Mouse (Mus musculus) kidney, embryonic 16.5 days (tissue): ENCODE data around the gene Por. TPM values are rescaled to one million over a fixed set of nuclear protein-coding genes. Genes with fewer than 3 reads are reported as not detected.
A peak's percentile ranks its signal among the peaks of the same experiment; 100 is the strongest.

Source experiments
- ATAC-seq: fragments of 200-750 bp; cut with Nextera tagmentation; 2 replicates; pipeline ENCODE4 v1.8.0; 2017; ENCODE audit warnings: moderate TSS enrichment; ENCODE audit not compliant: low FRiP score, low TSS enrichment
- H3K27ac ChIP-seq: fragments of 300-500 bp; sonication (generic); 2 replicates; pipeline ENCODE4 v1.5.1; 2014; ENCODE audit warnings: low read length
- H3K27me3 ChIP-seq: fragments of 300-500 bp; sonication (generic); 2 replicates; pipeline ENCODE4 v1.6.1; 2014; ENCODE audit warnings: low read length, control low read depth, mixed read lengths; ENCODE audit not compliant: insufficient read depth
- H3K36me3 ChIP-seq: fragments of 300-500 bp; sonication (generic); 2 replicates; pipeline ENCODE4 v1.6.1; 2014; ENCODE audit warnings: low read length, control low read depth, mixed read lengths; ENCODE audit not compliant: insufficient read depth
- H3K4me1 ChIP-seq: fragments of 300-500 bp; sonication (generic); 2 replicates; pipeline ENCODE4 v1.6.1; 2014; ENCODE audit warnings: low read length, control low read depth, mixed read lengths; ENCODE audit not compliant: insufficient read depth
- H3K4me2 ChIP-seq: fragments of 300-500 bp; sonication (generic); replicated peaks from 2 replicates; pipeline ENCODE4 v1.6.1; 2014; ENCODE audit warnings: low read depth, low read length
- H3K4me3 ChIP-seq: fragments of 300-500 bp; sonication (generic); 2 replicates; pipeline ENCODE4 v1.5.1; 2014; ENCODE audit warnings: mild to moderate bottlenecking, low read length
- H3K9ac ChIP-seq: fragments of 300-500 bp; sonication (generic); replicated peaks from 2 replicates; pipeline ENCODE4 v1.6.1; 2014; ENCODE audit warnings: low read length
- H3K9me3 ChIP-seq: fragments of 300-500 bp; sonication (generic); 2 replicates; pipeline ENCODE4 v1.6.1; 2016; ENCODE audit warnings: low read length, control low read depth
- WGBS: fragments of 180-500 bp; shearing (Covaris S2); extraction: QIAGEN DNeasy Blood & Tissue Kit; methylation state at CpG from one replicate; pipeline ENCODE4 v1.1.7; 2014; 5-methylcytosine and 5-hydroxymethylcytosine counted together
- polyA plus RNA-seq: library from polyadenylated mRNA; unstranded; fragments of >200 nt; fragmentation: Nextera tagmentation; extraction: Ambion mirVana; gene quantifications from 2 replicates; pipeline ENCODE4 v1.2.1, GENCODE M21; 2015

Gene Por
- polyA plus RNA-seq, result 106 and 107 TPM in 2 replicates

GRCm38 (mm10) chr5:135669741-135670275 is at the start of gene Por:
Gene Por (plus strand): TSS chr5:135670033.
- no peak within 1 kb of the TSS for H3K27ac ChIP-seq
- H3K36me3 ChIP-seq, result no peaks in the 10 kb centered on the region
- H3K4me2 ChIP-seq, result peak within 1 kb of the TSS; percentile 16; the same call in 1 of the 2 replicates
- ATAC-seq, result peak; percentile 58
- no peak within 1 kb of the TSS for H3K9ac ChIP-seq
- H3K4me1 ChIP-seq, result peaks cover 20% of the 10 kb centered on the region
- peaks cover 3% of the 10 kb centered on the region; the same call in 1 of the 2 replicates for H3K9me3 ChIP-seq
- no peaks in the 10 kb centered on the region for H3K27me3 ChIP-seq
- H3K4me3 ChIP-seq, result no peak within 1 kb of the TSS
- 25% methylated on average over 9 of the region's 9 CpGs for WGBS

GRCm38 (mm10) chr5:135620526-135620925 is 49.3 kb upstream of the Por start:
- H3K27ac ChIP-seq, result no peak overlapping the region

GRCm38 (mm10) chr5:135621725-135622124 is 48.1 kb upstream of the Por start:
- H3K4me2 ChIP-seq, result no peak overlapping the region
- H3K27me3 ChIP-seq, result no peaks in the 10 kb centered on the region
- no peaks in the 10 kb centered on the region for H3K4me1 ChIP-seq
- H3K9ac ChIP-seq, result no peak overlapping the region
- ATAC-seq, result no peak
- WGBS, result 82% methylated on average over 10 of the region's 10 CpGs
- H3K27ac ChIP-seq, result no peak overlapping the region
- no peaks in the 10 kb centered on the region for H3K36me3 ChIP-seq
- H3K4me3 ChIP-seq, result no peak overlapping the region
- no peaks in the 10 kb centered on the region for H3K9me3 ChIP-seq

More at GRCm38 (mm10) chr5:135620526-135620925, 49.3 kb upstream of the Por start:
- ATAC-seq, result no peak
- no peaks in the 10 kb centered on the region for H3K27me3 ChIP-seq
- no peaks in the 10 kb centered on the region for H3K36me3 ChIP-seq
- no peaks in the 10 kb centered on the region for H3K4me1 ChIP-seq
- H3K9me3 ChIP-seq, result no peaks in the 10 kb centered on the region
- no peak overlapping the region for H3K4me3 ChIP-seq
- no peak overlapping the region for H3K9ac ChIP-seq
- WGBS, result 82% methylated on average over 9 of the region's 9 CpGs
- H3K4me2 ChIP-seq, result no peak overlapping the region

- Histone ChIP-seq H3K9me3 (no peaks in the 10 kb centered on the region), H3K4me2 (no peak overlapping the region), H3K36me3 (no peaks in the 10 kb centered on the region), H3K27me3 (no peaks in the 10 kb centered on the region), H3K27ac (no peak overlapping the region), H3K9ac (no peak overlapping the region), H3K4me1 (no peaks in the 10 kb centered on the region), H3K4me3 (no peak overlapping the region)
- 88% methylated on average over 18 of the region's 18 CpGs for WGBS
- no peak; the same call in 1 of the 2 replicates for ATAC-seq
Observed at GRCm38 (mm10) chr5:135623006-135623563, 46.7 kb upstream of the Por start.

GRCm38 (mm10) chr5:135628916-135629315 is 40.9 kb upstream of the Por start:
- Histone ChIP-seq H3K4me2 (no peak overlapping the region), H3K9ac (no peak overlapping the region), H3K36me3 (no peaks in the 10 kb centered on the region), H3K27ac (no peak overlapping the region), H3K9me3 (no peaks in the 10 kb centered on the region), H3K27me3 (no peaks in the 10 kb centered on the region), H3K4me3 (no peak overlapping the region), H3K4me1 (peaks cover 12% of the 10 kb centered on the region)
- WGBS, result 44% methylated on average over 10 of the region's 10 CpGs
- no peak for ATAC-seq

- H3K36me3 ChIP-seq, result no peaks in the 10 kb centered on the region
- WGBS, result 86% methylated on average over 3 of the region's 3 CpGs
- H3K27ac ChIP-seq, result no peak overlapping the region
- no peaks in the 10 kb centered on the region for H3K9me3 ChIP-seq
- no peak for ATAC-seq
- no peak overlapping the region for H3K4me2 ChIP-seq
- H3K4me3 ChIP-seq, result no peak overlapping the region
- no peaks in the 10 kb centered on the region for H3K27me3 ChIP-seq
- H3K4me1 ChIP-seq, result peaks cover 12% of the 10 kb centered on the region
- H3K9ac ChIP-seq, result no peak overlapping the region
Observed at GRCm38 (mm10) chr5:135629401-135629800, 40.4 kb upstream of the Por start.

GRCm38 (mm10) chr5:135630598-135630997 is 39.2 kb upstream of the Por start:
- H3K4me3 ChIP-seq, result no peak overlapping the region
- peaks cover 12% of the 10 kb centered on the region for H3K4me1 ChIP-seq
- ATAC-seq, result no peak
- H3K4me2 ChIP-seq, result no peak overlapping the region
- peaks cover 7% of the 10 kb centered on the region for H3K36me3 ChIP-seq
- no peaks in the 10 kb centered on the region for H3K9me3 ChIP-seq
- no peak overlapping the region for H3K9ac ChIP-seq
- no peaks in the 10 kb centered on the region for H3K27me3 ChIP-seq
- no peak overlapping the region for H3K27ac ChIP-seq
- 26% methylated on average over 3 of the region's 3 CpGs for WGBS

GRCm38 (mm10) chr5:135632117-135632796 is 37.6 kb upstream of the Por start, which contains the start of gene Rhbdd2:
Gene Rhbdd2 (plus strand): TSS chr5:135632618.
- 12% methylated on average over 25 of the region's 30 CpGs for WGBS
- H3K27me3 ChIP-seq, result no peaks in the 10 kb centered on the region
- H3K4me2 ChIP-seq, result peak within 1 kb of the TSS; percentile 82
- H3K36me3 ChIP-seq, result peaks cover 23% of the 10 kb centered on the region
- peak within 1 kb of the TSS; percentile 84 for H3K9ac ChIP-seq
- peak within 1 kb of the TSS; percentile 79 for H3K4me3 ChIP-seq
- no peaks in the 10 kb centered on the region for H3K9me3 ChIP-seq
- ATAC-seq, result peak; percentile 99
- H3K4me1 ChIP-seq, result peaks cover 12% of the 10 kb centered on the region
- H3K27ac ChIP-seq, result peak within 1 kb of the TSS; percentile 57; the same call in 1 of the 2 replicates

GRCm38 (mm10) chr5:135632797-135633144 is 37.1 kb upstream of the Por start:
- Histone ChIP-seq H3K36me3 (peaks cover 28% of the 10 kb centered on the region), H3K9me3 (no peaks in the 10 kb centered on the region), H3K4me2 (peak overlapping the region; percentile 82), H3K4me1 (peaks cover 12% of the 10 kb centered on the region), H3K9ac (peak overlapping the region; percentile 84), H3K27ac (peak overlapping the region; percentile 57; the same call in 1 of the 2 replicates), H3K4me3 (peak overlapping the region; percentile 79), H3K27me3 (no peaks in the 10 kb centered on the region)
- 0% methylated on average over 21 of the region's 21 CpGs for WGBS
- ATAC-seq, result peak; percentile 81; the same call in 1 of the 2 replicates
